Mouse (Mus musculus) olfactory bulb, adult 2 months (tissue): Measurements from ENCODE around the gene Bud23.

ENCODE experiments used
- CTCF ChIP-seq: fragments of 200-500 bp; IDR thresholded peaks from 2 replicates; pipeline ENCODE4 v1.5.1; 2012; ENCODE audit warnings: low read depth, mild to moderate bottlenecking, low read length, moderate library complexity; ENCODE audit not compliant: insufficient read depth
- POLR2A ChIP-seq: fragments of 200-500 bp; IDR thresholded peaks from 2 replicates; pipeline ENCODE4 v1.6.1; 2012; ENCODE audit warnings: mild to moderate bottlenecking, low read depth, low read length, moderate library complexity; ENCODE audit not compliant: insufficient read depth

GRCm38 (mm10) chr5:135012671-135013441 is 51.9 kb downstream of the Bud23 start:
- TF ChIP-seq POLR2A (no peak), CTCF (peak; percentile 65; the same call in 1 of the 2 replicates)
